Mouse (Mus musculus) layer of hippocampus, adult 11-12 months (tissue): Measurements from ENCODE around the gene Itga3.
"Not testable (repeated sequence)": the region's sequence is repeated elsewhere in the genome, so short reads cannot be mapped to it uniquely, and the experiment has no call there.

Experiments
- DNase-seq: peaks from one replicate; pipeline ENCODE4 v3.0.0; 2022; ENCODE audit warnings: low spot score

The Itga3 gene

DNA sequence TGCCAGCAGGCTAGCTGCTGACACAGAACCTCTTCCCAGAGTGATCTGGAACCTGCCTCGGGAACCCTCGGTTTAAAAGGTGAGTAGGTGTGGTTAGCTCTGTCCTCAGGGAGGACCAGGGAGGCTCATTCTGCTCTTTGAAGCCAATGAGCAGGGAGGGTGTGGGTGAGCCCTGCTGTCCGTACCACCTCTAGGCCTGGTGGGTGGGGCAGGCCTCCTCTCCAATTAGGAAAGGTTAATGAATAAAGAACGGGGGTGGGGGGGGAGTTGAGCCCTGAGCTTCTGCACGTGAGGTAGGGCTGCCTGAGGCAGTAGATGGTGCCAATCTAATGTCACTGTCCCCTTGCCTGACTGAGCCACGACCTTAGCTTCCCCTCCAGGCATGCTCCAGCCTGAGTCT is 43.7 kb downstream of the Itga3 start:
- no peak for DNase-seq

DNA sequence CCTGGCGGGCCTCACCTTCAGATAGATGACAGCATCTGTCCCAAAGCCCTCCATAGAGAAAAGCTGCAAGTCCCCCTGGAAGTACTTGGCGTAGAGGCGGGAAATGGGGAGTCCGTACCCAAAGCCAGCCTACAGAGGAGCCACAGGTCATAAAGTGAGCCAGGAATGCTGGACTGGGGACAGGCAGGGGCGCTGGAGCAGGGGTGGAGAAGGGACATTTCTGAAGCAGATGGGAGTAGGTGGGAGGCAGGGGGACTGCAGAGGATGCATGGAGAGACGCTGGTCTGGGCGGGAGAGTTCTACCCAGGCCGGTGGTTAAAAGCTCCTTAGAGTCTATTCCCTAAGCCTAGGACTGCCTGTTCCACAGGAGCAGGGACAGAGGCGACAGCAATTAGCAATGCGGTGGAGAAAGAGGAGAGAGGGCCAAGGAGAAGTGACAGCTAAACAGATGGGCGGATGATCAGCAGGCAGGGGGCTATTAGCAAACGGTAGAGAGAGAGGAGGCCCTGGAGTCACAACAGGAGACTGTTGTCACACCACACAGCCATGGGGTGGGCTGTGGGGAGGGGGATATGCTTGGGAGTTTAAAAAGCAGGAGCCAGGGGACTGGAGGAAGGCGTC is 48.6 kb downstream of the Itga3 start:
- no peak for DNase-seq

DNA sequence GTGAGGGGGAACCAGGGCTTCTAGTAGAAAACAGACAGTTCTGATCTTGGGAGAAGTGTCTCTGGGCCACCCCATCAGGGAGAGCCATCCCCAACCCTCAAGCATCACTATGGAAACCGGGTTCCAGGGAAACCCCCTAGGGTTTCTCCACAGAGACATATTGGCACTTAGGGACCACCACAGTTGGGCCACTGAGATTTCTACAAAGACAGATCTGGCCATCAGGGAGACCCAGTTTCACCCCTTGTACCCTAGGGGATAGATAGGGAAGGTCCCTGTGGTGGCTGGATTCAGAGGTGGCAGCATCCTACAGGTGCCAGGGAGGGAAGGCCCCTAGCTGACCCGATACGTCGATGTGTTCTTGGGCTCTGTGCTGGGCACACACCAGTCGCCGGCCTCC is 49.8 kb downstream of the Itga3 start:
- DNase-seq = no peak

DNA sequence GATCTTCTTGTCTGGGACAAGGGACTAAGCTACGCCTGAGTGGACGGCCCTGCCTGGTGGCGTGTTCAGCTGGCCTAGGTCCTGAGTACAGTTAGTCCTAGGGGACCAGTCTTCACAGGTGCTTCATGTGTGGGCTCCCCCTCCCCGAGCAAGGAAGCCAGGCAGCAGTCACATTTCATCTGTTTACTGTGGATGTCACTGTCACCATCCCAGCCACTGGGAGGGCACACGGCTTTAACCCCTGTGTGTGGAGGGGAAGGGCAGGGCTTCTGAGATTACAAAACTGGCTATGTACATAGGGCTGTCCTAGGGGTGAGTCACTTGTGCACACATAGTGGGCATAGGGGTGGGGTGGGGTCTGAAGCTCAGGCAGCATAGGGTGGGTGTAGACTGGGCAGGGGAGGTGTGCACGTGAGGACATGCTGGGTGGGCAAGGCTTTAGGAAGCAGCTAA is 50.5 kb downstream of the Itga3 start:
- no peak for DNase-seq

DNA sequence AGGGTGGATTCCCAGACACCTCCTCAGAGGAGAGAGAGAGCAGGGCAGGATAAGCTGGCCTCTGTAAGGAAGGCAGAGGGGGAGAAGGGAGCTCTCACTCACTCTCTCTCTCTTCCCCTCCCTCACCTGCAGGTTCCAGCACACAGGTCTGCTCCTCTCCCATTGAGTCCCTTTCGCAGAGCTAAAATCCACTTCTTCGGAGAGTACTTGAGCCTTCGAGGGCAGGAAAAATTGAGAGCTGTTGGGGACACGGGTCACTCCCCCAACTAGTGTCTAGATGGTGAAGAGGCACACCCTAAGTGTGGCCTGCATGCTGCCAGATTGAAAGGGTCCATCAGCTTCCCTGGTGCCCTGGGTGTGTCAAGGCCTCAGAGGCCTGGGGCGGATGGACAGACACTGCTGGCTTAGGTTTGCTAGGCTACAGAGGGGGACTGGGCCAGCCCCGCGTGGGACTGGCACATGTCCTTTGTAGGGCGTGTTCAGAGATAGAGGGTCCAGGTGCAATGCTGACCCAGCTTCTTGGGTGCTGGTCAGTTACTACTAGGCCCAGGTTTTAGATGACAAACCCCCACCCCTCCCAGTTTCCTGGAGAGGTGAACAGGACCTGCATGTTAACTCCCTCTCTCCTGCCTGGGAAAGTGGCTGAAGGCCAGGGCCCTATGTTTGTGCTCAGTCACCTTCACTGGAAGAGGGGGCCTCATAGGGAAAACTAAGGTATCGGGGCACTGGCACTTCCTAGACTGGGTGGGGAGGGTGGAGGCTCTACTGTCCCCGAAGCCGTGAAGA is 51.2 kb downstream of the Itga3 start:
- DNase-seq = no peak

DNA sequence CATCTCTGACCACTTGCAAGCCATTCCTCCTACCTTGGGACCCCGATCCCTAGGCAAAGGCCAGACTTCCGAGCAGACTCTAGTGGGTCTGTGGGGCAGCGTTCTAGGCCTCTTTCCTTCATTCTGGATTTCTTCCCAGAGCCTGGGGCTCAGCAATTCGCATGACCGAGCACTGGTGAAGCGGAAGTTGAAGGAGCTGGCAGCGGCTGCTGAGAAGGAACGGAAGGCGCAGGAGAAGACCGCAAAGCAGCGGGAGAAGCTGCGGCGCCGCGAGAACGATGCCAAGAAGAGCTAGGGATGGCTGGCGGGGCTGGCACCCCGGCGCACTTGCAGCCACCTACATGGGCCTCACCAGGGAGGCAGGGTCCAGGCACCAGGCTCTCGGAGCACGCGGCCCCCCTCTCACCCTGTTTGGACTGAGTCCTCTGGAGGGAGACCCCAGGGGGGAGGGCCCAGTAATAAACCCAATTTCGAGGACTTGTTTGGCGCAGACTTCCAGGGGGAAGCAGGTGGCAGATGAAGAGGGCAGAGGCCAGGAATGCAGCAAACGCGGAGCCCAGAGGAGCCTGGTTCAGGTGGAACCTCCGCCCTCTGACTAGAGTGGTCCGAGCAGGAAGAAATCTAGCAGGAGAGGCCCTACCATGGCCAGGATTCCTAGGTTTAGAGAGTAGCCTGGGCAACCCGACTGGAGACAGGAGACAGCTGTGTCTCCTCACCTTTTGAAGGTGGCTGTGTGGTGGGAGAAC is 52.0 kb downstream of the Itga3 start:
- DNase-seq = no peak

DNA sequence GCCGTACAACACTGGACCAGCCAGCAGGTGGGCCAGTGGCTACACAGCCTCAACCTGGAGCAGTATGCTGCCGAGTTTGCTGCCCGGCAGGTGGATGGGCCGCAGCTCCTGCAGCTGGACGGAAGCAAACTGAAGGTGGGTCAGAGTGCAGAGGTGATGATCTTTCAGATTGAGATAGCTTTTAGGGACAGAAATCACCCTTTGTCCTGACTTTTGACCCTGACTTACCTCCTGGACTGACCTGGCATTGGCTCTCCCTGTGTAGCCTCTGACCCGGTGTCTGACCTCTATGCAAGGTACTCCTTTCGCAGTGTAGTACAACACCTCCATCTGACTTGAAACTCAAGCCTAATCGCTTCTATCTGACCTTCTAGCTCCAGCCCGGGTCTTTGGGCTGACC is 53.1 kb downstream of the Itga3 start:
- no peak for DNase-seq

DNA sequence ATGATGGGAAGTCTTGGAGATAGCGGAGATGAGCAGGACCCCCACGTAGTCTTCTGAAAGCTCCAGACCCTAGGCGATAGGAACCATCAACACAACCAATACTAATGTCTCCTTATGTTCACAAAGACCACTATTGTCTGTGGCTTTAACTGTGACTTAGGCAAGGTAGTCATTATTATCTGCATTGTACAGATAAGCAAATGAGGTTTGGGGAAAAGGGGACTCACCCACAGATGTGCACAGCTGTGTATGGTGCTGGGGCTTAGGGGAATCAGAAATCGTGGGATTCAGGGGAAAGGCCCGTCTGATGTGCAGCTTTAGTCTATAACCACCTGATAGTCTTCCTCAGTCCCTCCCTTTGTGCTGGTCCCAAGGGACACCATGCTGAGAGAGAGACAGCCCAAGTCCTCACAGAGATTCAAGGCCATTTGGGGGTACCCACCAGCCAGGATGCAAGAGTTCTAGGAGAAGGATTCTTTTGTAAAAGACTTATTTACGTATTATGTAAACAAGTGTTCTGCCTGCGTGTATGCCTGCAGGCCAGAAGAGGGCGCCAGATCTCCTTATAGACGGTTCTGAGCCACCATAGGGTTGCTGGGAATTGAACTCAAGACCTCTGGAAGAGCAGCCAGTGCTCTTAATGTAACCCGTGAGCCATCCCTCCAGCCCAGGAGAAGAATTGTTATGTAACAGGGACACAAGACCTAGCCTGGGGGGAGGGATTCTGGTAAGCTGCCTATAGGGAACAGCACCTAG is 54.2 kb downstream of the Itga3 start:
- no peak for DNase-seq

DNA sequence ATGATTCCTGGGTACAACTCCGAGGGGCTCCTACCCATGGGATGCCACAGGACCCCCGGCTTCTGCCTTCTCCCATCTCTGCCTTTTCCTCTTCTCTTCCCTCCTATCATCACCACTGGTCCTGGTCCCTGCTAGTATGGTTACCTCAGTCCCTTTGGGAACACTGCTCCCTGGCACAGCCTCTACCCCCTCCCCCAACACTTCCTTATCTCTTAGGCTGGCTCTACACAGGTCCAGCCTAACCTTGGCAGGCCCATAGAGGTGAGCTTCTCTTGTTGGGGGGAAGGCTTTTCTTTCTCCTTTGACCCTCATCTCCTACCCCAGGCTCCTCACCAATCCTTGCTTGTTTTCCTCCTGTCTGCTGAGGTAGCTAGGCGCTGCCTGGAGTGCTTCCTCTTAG is 61.1 kb downstream of the Itga3 start:
- DNase-seq = no peak

DNA sequence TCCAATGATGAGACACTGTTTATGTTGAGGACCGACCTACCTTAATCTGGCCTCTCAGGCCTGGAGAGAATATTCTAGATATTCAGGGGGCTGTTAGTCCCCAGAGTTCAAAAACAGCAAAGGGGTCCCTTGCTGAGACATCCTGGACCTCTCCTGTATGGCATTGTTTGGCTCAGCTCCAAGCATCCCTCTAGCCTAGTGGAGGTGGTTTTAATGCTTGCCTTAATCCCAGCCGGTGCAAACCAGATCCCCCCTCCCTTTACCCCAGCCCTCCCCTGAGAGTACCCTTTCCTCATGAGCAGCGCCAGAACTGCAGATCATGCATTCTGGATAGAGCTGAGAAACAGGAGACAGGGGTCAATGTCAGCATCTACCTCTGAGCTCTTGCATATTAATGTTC is 64.1 kb downstream of the Itga3 start:
- DNase-seq = no peak

DNA sequence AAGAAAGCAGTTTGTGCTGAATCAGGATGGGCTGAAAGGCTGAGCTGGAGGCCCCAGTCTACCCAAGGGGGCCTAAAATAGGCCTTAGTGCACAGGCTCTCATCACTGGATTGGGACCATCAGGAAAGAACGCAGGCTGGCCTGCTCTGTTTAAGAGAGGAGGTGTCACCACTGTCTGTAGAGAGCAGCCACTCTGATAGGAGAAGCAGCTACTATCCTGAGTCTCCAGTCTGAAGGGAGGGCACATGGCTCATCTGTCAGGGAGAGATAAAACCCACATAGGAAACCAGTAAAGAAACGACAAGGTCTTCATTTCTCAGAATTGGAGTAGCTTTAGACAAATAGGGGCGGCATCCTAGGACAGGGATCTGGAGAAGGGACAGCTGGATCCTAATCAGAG is 64.5 kb downstream of the Itga3 start:
- no peak for DNase-seq

DNA sequence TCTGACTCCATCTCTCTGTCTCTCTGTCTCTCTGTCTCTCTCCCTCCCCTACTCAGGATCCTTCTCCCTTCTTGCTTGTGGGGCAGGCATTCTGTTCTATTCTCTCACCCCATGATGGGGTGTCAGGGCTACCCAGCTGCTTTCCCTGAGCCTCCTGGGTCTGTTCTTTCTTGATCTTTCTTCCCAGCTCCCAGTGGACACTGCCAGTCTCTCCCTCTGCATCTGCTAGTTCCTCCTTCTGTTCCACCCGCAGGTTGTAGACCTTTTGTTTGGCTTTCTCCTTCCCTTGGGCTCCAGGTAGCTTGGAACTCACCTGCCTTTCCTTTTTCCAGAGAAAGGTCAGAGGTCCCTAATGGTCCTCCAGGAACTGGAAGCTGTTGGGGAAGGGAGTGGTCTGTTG is 65.2 kb downstream of the Itga3 start:
- no peak for DNase-seq

DNA sequence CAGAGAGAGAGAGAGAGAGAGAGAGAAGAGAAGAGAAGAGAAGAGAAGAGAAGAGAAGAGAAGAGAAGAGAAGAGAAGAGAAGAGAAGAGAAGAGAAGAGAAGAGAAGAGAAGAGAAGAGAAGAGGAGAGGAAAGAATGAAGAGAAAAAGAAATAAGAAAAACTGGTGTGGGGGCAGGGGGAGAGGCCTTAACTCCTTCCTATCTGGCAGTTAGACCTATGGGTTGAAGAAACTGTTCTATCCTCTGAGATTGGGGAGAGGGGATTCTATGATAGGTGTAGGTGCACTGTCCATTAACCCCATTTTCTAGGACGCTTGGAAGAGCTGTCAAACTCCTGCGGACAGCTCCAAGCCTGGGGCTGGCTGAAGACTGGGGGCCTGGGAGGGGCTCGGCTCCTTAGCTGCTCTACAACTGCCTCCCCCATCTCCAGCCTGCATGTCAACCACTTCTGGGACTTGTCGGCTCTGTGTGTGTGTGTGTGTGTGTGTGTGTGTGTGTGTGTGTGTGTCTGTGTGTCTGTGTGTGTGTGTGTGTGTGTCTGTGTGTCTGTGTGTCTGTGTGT is 65.7 kb downstream of the Itga3 start:
- DNase-seq = not testable (repeated sequence)

DNA sequence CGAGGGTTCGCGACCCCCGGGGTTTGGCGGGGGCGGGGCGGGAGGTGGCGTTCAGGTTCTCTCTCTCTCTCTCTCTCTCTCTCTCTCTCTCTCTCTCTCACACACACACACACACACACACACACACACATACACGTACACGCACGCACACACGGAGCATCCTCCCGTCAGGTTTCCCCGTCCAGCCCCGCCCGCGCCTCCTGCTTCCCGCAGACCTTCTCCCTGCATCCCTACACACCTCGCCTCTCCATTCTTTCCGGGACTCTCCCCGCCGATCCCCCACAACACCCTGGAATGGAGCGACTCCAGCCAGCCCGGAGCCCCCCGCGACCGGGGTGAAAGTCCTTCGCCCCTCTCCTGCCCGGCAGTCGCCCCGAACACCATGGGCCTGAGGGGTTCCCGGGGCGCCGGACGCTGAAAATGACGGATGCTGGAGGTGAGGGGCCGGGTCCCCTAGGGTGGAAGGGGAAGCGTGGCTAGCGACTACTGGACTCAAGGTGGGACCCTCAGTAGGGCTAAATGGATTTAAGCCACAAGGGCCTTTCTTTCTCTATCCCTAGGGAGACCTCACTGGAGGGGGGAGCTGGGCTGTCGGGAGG is 66.4 kb downstream of the Itga3 start:
- no peak for DNase-seq

DNA sequence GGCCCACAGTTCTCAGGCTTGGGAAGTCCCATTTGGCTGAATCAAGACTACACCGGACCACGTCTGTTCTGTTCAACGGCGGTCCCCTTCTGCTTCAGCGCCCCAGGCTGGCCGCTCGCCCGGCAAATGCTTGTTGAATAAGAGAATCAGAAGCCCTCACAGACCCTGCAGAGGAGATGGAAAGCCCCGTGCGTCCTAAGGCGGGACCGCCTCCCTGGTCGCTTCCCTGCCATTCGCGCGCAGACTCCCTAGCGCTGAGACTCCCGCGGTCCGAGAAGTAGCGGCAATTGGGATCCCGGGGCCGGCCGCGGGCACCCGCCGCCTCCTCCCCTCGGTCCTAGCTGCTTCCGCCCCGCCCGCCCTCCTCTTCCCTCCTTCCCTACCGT is 67.0 kb downstream of the Itga3 start, which contains the start of gene Samd14:
TSS of gene Samd14 (plus strand) at position 251 of the 386 bp plus-strand sequence.
- DNase-seq = peak; percentile 73

DNA sequence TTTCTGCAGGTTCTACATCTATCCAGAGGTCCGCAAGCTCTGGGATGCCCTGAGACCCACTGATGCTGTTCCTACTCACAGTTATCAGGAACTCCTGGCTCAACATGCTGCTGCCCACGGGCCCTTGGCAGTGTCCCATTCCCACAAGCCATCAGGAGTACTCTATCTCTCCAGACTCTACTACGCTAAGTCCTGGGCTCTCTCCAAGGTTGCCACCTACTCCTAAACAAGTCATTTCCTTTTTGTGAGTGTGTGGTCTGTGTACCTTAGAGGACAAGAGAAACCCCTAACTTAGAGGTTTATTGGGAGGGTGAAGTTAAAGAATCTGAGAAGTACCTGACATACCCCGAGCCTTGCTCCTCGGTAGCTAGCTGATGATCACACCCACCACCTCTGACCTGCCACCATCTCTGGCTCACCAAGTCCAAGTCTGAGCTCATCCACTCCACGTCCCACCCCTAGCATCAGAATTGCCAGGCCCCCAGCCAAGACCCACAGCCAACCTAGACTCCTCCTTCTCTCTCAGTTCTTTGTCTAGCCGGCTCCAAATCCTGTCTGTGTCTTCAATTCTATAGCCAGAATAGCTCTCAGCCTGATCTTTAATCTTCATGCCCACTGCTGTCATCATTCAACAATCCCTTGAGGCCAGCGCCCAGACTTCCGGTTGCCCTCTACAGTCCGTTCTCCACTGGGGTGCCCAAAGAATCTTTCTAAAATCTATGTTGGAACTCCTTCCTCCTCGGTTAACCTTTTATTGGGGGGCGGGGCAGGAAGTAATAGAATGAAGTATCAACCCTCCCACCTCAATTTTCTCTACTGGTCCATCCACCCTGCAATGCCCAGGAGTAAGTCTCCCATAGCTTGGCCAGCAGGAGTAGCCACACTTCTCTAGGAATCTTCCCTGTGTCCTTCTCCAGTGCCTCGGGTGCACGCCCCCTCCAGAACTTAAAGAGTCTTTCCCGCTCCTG is 67.7 kb downstream of the Itga3 start:
- DNase-seq = no peak

DNA sequence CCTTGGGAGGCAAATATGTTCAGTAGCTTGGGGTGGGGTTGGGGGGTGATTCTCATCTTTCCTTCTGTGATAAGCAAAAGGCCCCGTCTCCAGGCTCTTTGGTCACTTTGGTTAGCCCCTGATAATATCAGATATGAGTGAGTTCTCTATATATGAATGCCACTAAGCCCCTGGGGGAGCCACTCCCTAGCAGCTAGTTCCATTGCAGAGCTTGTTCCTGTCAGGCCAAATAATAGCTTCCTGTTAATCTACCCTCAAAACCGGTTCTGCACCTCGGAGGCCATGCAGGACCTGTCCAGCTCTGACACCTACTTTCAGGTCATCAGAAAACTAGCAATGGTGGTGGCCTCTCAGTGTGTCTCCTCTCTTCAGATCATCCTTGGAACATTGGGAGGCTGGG is 69.2 kb downstream of the Itga3 start:
- DNase-seq = no peak

DNA sequence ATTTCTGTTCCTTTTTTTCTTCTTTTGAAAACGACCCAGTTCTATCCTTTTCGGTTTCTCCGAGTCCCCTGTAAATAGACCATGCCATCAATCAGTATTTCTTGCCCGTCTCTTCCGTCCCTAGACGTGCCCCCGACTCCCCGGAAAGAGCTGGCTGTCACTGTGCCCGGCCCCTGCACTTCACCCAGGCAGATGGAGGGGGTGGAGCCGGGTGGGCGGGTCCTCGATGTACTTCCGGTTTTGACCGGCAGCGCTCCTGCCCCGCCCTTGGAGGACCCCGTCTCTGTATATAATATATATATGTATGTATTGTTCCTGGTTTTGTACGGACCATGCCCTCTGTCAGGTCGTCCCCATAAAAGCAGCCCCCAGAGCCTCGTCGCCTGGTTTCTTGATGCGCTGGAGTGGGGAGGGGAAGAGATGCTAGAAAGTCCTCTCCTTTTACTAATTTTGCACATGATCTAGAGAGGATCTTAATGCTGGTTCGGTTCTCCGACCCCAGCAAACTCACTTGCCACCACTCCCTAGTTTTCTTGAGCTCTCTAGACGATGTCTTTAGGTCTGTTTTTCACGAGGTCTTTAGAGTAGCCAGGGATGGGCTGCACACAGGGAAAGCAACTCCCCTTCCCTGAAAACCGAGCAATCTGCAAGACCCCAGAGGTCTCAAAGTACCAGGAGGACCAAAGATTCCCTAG is 69.9 kb downstream of the Itga3 start:
- peak; percentile 78 for DNase-seq

DNA sequence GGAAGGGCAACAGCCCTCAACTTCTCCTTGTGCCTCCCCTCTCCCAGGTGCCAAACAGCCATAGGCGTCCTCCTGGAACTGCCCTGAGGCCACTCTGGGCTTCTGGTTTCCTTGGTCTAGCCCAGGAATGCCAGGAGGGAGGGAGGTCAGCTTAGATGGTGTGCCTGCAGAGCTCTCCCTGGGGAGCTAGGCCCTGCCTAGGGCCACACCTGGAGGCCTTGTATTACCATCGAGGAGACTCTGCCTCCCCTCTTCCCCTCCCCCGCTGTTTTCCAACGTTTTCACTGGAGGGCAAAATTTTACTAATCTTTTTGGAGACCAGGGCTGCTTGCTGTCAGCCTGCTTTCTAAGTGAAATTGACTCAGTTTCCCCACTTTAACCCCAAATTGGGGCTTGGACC is 70.6 kb downstream of the Itga3 start:
- no peak for DNase-seq

DNA sequence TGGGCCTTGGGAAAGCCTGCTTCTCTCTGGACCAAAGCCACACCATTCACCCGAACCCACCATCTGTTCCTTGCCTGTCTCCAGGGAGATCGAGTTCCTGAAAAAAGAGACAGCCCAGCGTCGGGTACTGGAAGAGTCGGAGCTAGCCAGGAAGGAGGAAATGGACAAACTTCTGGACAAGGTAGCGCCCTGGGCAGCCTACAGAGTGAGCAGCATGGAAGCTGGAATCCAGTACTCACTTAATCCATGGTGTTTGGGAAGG is 71.7 kb downstream of the Itga3 start:
- DNase-seq = no peak
